Mouse (Mus musculus): ENCODE results near the gene 4933427D14Rik. TPM values are rescaled to one million over a fixed set of nuclear protein-coding genes. Genes with fewer than 3 reads are reported as not detected.

Gene 4933427D14Rik
- polyA plus RNA-seq, 1 experiment, result 5.1 TPM

- 74% methylated on average over 6 of the region's 6 CpGs for WGBS
These were observed 19.6 kb upstream of the 4933427D14Rik start for GRCm38 (mm10) chr11:72226901-72227300.

GRCm38 (mm10) chr11:72226020-72226791, 18.9 kb upstream of the 4933427D14Rik start:
- TF ChIP-seq POLR2A (IDR thresholded peaks at IDR 0.05; ENCODE audit: borderline replicate concordance, extremely low read depth, low read depth, low read length), result no peak
- TF ChIP-seq CTCF (IDR thresholded peaks at IDR 0.05; ENCODE audit: insufficient read depth, low read length), result no peak
- 81% methylated on average over 10 of the region's 10 CpGs for WGBS
- no peak overlapping the region for H3K4me3 ChIP-seq (replicated peaks; ENCODE audit: extremely low read depth, low read depth, low read length)
- no peak for DNase-seq
- no peaks in the 10 kb centered on the region for H3K4me1 ChIP-seq (ENCODE audit: control insufficient read depth, insufficient read depth, low read length)

More at GRCm38 (mm10) chr11:72226901-72227300, 19.6 kb upstream of the 4933427D14Rik start:
- TF ChIP-seq CTCF (IDR thresholded peaks at IDR 0.05; ENCODE audit: insufficient read depth, low read length), result no peak
- TF ChIP-seq POLR2A (IDR thresholded peaks at IDR 0.05; ENCODE audit: borderline replicate concordance, extremely low read depth, low read depth, low read length), result no peak
- Histone ChIP-seq H3K4me1 (ENCODE audit: control insufficient read depth, insufficient read depth, low read length) (no peaks in the 10 kb centered on the region), H3K4me3 (replicated peaks; ENCODE audit: extremely low read depth, low read depth, low read length) (no peak overlapping the region)
- no peak for DNase-seq

- TF ChIP-seq POLR2A (IDR thresholded peaks at IDR 0.05; ENCODE audit: borderline replicate concordance, extremely low read depth, low read depth, low read length), result no peak
- TF ChIP-seq CTCF (IDR thresholded peaks at IDR 0.05; ENCODE audit: insufficient read depth, low read length), result peak; percentile 99
- 7% methylated on average over 5 of the region's 5 CpGs for WGBS
- DNase-seq, result peak; percentile 75
- H3K4me3 ChIP-seq (replicated peaks; ENCODE audit: extremely low read depth, low read depth, low read length), result no peak overlapping the region
- H3K4me1 ChIP-seq (ENCODE audit: control insufficient read depth, insufficient read depth, low read length), result no peaks in the 10 kb centered on the region
These were observed 17.6 kb upstream of the 4933427D14Rik start for GRCm38 (mm10) chr11:72224865-72225264.

- TF ChIP-seq CTCF (IDR thresholded peaks at IDR 0.05; ENCODE audit: insufficient read depth, low read length) (no peak), POLR2A (IDR thresholded peaks at IDR 0.05; ENCODE audit: borderline replicate concordance, extremely low read depth, low read depth, low read length) (no peak)
- Histone ChIP-seq H3K4me3 (replicated peaks; ENCODE audit: extremely low read depth, low read depth, low read length) (no peak overlapping the region), H3K4me1 (ENCODE audit: control insufficient read depth, insufficient read depth, low read length) (no peaks in the 10 kb centered on the region)
- DNase-seq, result no peak
- WGBS, result 74% methylated on average over 4 of the region's 4 CpGs
These were observed 16.2 kb upstream of the 4933427D14Rik start for GRCm38 (mm10) chr11:72223414-72223813.

- peak; percentile 49 for DNase-seq
- Histone ChIP-seq H3K4me3 (replicated peaks; ENCODE audit: extremely low read depth, low read depth, low read length) (no peak overlapping the region), H3K4me1 (ENCODE audit: control insufficient read depth, insufficient read depth, low read length) (no peaks in the 10 kb centered on the region)
- 16% methylated on average over 6 of the region's 6 CpGs for WGBS
- TF ChIP-seq CTCF (IDR thresholded peaks at IDR 0.05; ENCODE audit: insufficient read depth, low read length) (peak; percentile 95), POLR2A (IDR thresholded peaks at IDR 0.05; ENCODE audit: borderline replicate concordance, extremely low read depth, low read depth, low read length) (no peak)
These were observed 14.0 kb upstream of the 4933427D14Rik start for GRCm38 (mm10) chr11:72221278-72221677.

GRCm38 (mm10) chr11:72217116-72217515, 9.9 kb upstream of the 4933427D14Rik start:
- DNase-seq, result no peak
- 57% methylated on average over 5 of the region's 5 CpGs for WGBS

GRCm38 (mm10) chr11:72215410-72215797, 8.1 kb upstream of the 4933427D14Rik start, which contains the start of gene Med31:
TSS of gene Med31 (minus strand) at chr11:72215592.
- WGBS, result under 1% methylated on average over 29 of the region's 29 CpGs
- TF ChIP-seq POLR2A (IDR thresholded peaks at IDR 0.05; ENCODE audit: borderline replicate concordance, extremely low read depth, low read depth, low read length) (peak; percentile 46; the same call in 1 of the 2 replicates), CTCF (IDR thresholded peaks at IDR 0.05; ENCODE audit: insufficient read depth, low read length) (no peak)
- peak; percentile 80 for DNase-seq
- Histone ChIP-seq H3K4me1 (ENCODE audit: control insufficient read depth, insufficient read depth, low read length) (no peaks in the 10 kb centered on the region), H3K4me3 (replicated peaks; ENCODE audit: extremely low read depth, low read depth, low read length) (peak within 1 kb of the TSS; percentile 77)

More at GRCm38 (mm10) chr11:72217116-72217515, 9.9 kb upstream of the 4933427D14Rik start:
- TF ChIP-seq CTCF (IDR thresholded peaks at IDR 0.05; ENCODE audit: insufficient read depth, low read length) (no peak), POLR2A (IDR thresholded peaks at IDR 0.05; ENCODE audit: borderline replicate concordance, extremely low read depth, low read depth, low read length) (no peak)
- H3K4me3 ChIP-seq (replicated peaks; ENCODE audit: extremely low read depth, low read depth, low read length), result no peak overlapping the region
- H3K4me1 ChIP-seq (ENCODE audit: control insufficient read depth, insufficient read depth, low read length), result no peaks in the 10 kb centered on the region

- TF ChIP-seq CTCF (IDR thresholded peaks at IDR 0.05; ENCODE audit: insufficient read depth, low read length) (no peak), POLR2A (IDR thresholded peaks at IDR 0.05; ENCODE audit: borderline replicate concordance, extremely low read depth, low read depth, low read length) (peak; percentile 71; the same call in 1 of the 2 replicates)
- Histone ChIP-seq H3K4me3 (replicated peaks; ENCODE audit: extremely low read depth, low read depth, low read length) (peak overlapping the region; percentile 77), H3K4me1 (ENCODE audit: control insufficient read depth, insufficient read depth, low read length) (no peaks in the 10 kb centered on the region)
- under 1% methylated on average over 51 of the region's 51 CpGs for WGBS
- DNase-seq, result peak; percentile 89
These were observed 7.5 kb upstream of the 4933427D14Rik start for GRCm38 (mm10) chr11:72214591-72215409.

- 6% methylated on average over 17 of the region's 17 CpGs for WGBS
These were observed 647 bp upstream of the 4933427D14Rik start for GRCm38 (mm10) chr11:72207834-72208377.

More at GRCm38 (mm10) chr11:72207834-72208377, 647 bp upstream of the 4933427D14Rik start:
- TF ChIP-seq CTCF (IDR thresholded peaks at IDR 0.05; ENCODE audit: insufficient read depth, low read length), result no peak
- no peak for TF ChIP-seq POLR2A (IDR thresholded peaks at IDR 0.05; ENCODE audit: borderline replicate concordance, extremely low read depth, low read depth, low read length)
- DNase-seq, result no peak
- H3K4me3 ChIP-seq (replicated peaks; ENCODE audit: extremely low read depth, low read depth, low read length), result peak overlapping the region; percentile 98
- H3K4me1 ChIP-seq (ENCODE audit: control insufficient read depth, insufficient read depth, low read length), result no peaks in the 10 kb centered on the region; the same call in 1 of the 2 replicates
